Mouse (Mus musculus): ENCODE data around the gene Sulf2.

DNA sequence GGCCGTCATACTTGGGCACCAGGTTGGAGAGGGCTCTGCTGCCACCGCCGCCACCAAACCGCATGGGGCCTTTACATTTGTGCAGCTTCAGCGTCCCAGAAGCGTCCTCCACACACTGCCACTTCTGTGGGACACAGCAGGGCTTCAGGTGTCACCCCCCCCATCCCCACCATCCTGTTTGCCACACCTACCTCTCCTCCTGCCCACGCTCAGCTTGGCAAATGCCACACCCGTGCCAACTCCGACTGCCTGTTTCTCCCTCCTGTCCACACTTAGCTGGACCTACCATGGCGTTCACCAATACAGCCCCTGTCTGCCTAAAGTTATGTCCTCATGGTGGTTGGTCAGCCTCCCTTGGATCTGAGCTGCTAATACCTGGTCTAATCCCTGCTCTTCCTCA lies 72.8 kb downstream of the Sulf2 start:
- TF ChIP-seq CTCF (IDR thresholded peaks at IDR 0.05; ENCODE audit: low read depth) (no peak), EP300 (IDR thresholded peaks at IDR 0.05; ENCODE audit: low read depth) (no peak)
